Mouse (Mus musculus) layer of hippocampus, postnatal 10 days (tissue): ENCODE measurements around the gene Rnf169. TPM values are rescaled to one million over a fixed set of nuclear protein-coding genes. Genes with fewer than 3 reads are reported as not detected.
"Not testable (repeated sequence)": the region's sequence is repeated elsewhere in the genome, so short reads cannot be mapped to it uniquely, and the experiment has no call there.

ENCODE experiments used
- DNase-seq, 2 experiments: peaks; one replicate each; pipeline ENCODE4 v3.0.0; 2021; ENCODE audit warnings: low spot score in 2 of 2
- total RNA-seq, 2 experiments: library from RNA; stranded (reverse); gene quantifications; 2 replicates each; pipeline ENCODE4 v1.2.3; 2021

Gene Rnf169
- total RNA-seq, 2 experiments from 2014 or later, result 19.6 to 25.6 TPM

DNA sequence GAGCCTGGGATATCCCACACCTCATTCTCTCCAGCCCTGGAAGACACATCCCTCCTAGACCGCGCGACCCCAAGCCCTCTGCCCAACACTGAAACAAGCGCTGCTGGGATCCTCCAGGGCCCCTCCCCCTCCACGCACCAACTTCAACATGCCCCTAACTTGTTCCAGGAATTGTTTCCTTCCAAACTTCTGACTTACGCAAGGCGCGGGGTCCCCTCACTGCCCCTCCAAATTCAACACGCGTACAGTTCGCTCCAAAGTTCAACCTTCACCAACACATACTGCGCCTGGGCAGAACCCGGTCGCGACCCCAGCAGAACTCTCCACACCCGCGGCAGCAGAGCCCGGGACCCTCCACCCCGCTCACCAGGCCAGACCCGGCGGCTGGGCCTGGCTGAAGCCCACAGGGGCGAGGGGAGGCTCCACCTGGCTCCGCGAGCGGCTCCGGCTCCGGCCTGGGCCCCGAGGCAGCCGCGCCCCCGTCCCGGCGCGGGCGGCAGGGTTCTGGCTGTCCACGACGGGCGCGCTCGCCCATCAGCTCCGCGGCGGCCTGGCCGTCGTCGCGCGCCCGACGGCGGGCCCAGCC is 609 bp downstream of the Rnf169 start:
- peak; percentile 44 to 58 for DNase-seq

DNA sequence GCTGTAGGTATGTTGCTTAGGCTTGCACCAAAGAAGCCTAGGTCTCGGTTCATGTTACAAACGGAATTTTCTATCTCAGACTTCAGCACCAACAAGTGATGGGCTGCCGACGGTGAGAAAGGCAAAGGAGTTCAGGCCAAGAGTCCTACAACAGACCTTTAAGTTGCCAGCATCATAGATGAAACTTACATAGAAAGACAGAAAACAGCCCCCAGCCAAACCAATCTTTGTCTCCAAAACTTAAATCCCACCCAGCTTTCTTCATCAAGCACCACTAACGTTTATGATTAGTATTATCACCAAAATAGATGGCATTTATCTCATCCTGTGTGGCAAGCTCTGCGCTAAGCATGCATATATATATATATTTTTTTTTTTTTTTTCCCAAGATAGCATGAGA is 1.2 kb downstream of the Rnf169 start:
- no peak for DNase-seq

DNA sequence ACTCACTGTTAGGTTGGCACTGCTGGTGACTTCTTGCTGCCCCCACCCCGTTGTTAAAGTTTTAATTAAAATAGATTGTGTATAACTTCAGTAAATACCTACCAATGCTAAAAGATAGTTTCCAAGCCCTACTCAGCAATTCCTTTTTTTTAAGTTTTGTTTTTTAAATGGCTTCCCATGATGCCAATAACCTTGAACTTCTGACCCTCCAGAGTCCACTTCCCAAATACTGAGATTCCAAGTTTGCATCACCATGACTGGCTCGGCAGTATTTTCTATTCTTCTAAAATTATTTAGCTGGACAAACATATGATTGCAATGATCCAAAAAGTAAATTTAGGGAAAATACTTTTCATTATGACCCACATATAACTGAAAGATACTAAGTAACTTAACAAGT is 2.2 kb downstream of the Rnf169 start:
- DNase-seq, result no peak

DNA sequence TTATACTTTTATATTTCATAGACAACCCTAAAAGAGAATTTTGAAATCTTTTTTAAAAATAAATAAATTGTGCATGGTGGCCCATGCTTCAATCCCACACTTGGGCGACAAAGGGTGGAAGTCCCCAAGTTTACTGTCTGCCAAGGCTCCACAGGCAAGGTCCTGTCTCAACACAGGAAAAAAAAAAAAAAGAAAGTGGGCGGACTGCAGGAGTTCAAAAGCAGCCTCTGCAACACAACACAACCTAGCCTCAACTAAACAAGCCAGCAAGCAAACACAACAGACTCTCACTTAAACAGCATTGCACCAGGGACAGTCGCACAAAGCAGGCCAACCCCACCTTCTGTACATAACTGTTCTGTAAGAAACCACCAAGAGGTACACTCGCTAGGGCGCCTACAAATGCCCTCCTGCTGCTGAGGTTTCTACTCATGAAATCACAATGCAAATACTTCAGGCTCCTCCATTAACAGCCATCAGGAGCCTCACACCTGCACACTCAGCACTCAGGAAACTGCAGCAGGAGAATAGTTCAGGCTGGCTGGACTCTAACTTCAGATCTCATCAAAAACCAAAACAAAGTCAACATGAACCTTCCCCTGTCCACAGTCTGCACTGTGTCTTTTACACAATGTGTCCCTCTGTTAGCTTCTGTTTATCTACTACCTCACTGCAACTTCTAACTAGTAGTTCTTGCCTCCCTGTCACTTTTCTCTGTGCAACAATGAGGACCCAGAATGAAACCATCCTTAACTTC is 4.3 kb downstream of the Rnf169 start:
- DNase-seq, result no peak

DNA sequence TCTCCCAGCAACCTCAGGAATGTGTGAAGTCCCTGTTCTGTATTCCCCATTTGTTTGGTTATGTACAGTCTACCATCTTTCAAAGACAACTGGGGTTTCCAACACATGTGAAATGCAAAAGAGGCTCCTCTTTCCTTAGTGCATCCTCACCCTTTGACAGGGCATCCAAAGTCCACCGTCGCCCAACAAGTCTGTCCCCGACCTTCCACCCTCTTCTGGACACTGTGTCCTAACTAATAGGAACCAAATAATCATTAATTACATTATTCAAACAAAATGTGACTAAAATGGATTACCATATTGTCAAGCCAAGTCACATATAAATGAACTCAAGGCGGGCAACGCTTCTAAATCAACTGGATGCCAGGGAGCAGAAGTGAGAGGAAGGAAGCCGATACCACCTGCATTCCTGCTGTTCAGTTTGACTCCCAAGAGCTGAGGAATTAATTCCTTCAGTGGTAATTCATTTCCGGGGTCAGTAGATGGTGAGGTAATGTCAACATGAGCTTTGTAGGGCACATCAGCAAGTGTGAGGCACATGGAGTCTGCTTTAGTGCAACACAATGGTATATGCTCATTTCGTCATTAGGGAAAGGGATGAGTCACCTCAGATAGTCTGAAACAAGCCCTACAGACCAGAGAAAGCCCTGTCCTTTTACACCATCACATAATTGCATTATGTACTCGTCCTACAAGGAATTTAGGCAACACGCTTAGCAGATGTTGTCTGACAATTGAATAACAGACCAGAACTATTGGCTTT is 5.9 kb downstream of the Rnf169 start:
- DNase-seq, result no peak

DNA sequence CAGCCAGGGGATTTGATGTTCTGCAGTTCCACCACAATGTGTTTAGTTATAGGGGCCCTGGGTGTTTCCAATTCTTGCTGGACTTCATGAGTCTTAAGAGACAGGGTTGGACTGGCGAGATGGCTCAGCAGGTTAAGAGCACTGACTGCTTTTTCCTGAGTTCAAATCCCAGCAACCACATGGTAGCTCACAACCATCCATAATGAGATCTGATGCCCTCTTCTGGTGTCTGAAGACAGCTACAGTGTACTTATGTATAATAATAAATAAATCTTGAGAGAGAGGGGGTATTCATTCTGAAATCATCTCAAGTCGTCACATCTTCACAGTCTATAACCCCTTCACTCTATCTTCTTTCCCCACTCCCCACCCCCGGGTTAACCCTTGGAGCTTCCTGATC is 7.3 kb downstream of the Rnf169 start:
- peak in 1 of 2 experiments; percentile 5 for DNase-seq

DNA sequence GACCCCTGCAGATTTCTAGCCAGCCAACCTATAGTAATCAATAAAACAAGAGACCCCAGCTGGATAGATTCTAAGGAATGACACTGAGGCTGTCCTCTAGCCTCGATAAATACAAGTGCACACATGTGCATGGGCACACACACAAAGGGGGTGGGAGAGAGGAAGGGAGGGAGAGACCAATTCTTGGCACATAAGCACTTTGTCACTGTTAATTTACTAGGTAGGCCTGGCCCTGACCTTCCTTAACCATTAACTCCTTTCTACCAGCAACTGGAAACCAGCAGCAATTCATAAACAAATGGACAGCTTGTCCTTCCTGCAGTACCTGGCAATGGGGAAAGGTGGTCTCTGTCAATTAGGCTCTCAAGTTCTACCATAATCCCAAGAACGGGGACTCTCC is 8.3 kb downstream of the Rnf169 start:
- DNase-seq, result no peak

DNA sequence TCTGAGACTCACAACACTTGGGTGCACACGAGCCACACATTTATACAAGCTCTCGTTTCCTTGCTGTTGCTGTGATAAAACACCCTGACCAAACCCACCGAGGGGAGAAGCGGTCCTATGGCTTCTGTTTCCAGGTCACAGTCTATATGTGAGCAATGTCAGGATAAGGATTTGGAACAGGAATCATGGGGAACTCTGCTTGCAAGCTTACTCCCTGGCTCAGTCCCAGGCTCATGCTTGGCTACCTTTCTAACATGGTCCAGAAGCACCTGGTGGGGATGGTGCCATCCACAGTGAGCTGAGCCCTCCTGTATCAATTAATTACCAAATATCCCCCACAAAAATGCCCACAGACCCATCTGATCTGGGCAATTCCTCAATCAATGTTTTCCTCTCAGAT is 11.1 kb downstream of the Rnf169 start:
- DNase-seq, result no peak

DNA sequence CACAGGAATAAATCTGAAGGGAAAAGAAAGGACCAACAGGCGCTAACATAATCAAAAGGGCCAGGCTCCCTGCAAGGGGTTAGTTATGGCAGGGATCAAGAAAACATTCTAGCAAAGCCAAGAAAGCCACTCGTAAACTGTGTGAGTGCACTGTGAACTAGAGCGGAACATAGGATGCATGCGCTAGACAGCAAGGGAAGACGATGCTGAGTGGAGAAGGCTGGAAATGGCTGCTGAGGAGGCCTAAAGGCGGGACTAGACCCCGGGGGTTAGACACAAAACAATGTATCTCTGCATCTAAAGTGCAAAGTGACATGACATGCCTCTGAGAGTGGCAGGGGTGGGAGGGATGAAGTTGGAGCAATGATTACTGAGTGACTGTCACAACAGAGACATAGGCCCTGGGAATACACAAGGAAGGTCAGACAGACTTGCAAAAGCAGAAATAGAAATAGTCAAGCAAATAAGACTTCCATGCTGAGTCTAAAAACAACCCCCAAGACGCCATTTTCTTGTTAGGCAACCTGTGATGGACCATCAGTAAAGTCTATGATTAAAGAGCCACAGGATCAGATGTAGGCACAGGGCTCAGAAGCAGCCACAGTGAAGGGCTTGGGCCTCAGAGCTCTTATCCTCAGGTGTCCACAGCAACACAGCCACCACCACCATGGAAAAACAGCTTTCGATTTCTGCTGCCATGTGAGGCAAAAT is 14.1 kb downstream of the Rnf169 start:
- DNase-seq, result no peak

DNA sequence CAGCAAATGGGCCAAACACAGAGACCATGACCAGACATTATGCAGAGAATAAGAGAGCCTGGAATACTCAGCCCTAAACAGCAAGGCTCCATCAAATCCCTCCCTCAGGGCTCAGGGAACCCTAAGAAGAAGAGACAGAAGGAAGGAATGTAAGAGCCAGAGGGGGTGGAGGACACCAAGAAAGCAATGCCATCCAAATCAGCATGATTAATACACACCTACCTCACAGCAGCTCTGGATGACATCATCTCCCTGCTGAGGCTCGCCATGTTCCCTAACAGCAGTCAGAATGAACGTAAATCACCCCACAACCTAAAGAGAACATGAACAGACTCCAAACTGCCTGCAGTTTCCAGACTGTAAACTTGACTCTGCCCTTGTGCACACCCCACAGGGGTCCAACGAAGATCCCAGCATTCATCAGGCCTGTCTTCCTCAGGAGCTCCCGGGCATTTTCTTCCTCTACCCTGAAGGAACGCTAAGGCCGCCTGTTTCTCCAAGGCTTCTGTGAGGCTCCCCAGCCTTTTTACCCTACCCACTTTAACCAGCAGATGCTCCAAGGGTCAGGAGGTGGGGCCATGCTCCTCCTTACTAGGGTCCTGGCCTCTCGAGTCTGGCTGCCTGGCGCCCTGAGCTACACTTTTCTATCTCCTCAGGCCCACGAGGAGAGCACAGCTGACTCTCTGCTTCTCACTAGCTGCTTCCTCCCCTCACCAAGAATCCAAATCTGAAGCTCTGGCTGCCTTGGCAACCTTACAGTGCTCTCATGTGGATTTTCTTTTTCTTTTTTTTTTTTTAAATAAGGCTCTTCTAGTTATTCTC is 15.0 kb downstream of the Rnf169 start:
- DNase-seq, result no peak

DNA sequence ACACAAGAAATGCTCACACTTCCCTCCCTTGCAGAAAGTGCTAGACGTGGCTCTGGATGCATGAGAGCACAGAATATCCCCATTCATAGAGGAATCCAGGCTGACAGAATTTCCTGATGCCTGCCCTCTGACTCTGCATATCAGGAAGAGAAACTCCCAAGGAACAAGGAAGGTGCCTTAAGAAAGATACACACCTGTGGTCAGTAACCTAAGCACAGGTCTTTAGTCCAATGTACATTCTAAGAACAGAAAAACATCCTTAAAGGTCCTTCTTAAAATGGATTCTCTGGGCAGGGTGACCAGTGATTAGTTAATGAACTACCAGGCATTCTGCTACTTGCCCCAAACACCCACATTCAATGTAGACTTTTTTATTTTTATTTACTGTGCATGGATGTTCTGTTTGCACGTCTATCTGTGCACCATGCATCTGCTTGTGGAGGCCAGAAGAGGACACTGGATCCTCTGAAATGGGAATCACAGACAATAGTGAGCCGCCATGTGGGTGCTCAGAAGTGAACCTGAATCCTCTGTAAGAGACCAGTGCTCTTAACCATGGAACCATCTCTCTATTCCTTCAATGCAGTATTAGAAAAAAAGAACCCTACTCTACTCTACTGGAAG is 16.9 kb downstream of the Rnf169 start:
- DNase-seq, result no peak

DNA sequence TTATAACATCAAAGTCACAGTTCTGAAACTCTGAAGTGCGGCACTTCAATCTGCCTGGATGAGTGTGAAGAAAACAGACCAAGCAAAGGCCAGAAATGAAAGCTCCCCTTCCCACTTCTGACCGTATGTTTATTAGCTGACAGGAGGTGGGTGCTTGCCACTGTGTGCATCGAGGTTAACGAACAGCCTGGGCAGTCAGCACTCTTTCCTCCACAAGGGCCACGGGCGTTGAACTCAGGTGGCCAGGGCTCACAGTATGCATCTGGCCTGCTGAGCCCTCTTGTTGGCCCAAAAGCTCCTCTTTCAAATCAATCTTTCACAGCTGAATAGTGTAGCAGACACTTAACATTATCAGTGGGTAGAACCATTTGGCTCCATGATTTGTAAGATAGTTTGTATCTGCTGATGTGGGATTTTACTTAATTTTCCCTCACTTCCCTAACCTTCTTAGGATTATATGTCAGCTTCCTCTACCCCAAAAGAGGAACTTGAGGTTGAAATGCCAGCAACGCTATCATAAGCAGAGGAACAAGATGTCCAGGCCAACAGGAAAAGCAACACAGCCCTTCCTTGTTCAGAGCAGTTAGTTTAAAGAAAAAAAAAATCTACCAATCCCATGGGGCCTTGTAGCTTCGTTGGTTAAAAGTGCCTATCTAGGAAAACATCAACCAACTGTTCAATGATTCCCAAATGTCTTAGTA is 17.6 kb downstream of the Rnf169 start:
- DNase-seq, result no peak

DNA sequence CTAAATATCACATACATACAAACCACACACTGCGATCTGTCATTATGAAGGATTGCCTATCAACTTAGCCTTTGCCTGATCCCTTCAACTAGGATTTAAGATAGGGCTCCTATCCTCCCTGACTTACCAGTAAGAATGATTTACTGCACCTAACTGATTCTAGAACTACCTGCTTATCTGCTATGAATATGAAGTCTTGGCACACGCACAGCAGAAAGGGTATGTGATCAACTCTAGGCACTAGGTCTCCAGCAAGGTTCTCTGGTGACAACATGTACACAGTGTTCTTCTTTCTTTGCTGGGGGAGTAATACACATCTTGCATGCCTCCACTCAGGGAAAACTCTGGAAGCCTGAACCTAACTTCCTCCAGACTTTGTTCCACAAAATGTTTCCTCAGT is 18.7 kb downstream of the Rnf169 start:
- no peak for DNase-seq

DNA sequence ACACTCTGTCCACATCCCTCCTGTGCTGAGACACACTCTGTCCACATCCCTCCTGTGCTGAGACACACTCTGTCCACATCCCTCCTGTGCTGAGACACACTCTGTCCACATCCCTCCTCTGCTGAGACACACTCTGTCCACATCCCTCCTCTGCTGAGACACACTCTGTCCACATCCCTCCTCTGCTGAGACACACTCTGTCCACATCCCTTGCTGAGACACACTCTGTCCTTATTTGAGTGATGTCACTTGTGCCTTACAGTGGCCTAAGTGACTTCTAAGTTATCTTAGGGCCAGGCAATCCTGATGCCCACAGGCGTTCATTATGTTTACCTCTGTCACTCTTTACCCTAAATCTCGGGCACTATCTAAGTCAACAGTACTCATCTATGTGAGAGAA is 19.7 kb downstream of the Rnf169 start:
- not testable (repeated sequence) for DNase-seq

DNA sequence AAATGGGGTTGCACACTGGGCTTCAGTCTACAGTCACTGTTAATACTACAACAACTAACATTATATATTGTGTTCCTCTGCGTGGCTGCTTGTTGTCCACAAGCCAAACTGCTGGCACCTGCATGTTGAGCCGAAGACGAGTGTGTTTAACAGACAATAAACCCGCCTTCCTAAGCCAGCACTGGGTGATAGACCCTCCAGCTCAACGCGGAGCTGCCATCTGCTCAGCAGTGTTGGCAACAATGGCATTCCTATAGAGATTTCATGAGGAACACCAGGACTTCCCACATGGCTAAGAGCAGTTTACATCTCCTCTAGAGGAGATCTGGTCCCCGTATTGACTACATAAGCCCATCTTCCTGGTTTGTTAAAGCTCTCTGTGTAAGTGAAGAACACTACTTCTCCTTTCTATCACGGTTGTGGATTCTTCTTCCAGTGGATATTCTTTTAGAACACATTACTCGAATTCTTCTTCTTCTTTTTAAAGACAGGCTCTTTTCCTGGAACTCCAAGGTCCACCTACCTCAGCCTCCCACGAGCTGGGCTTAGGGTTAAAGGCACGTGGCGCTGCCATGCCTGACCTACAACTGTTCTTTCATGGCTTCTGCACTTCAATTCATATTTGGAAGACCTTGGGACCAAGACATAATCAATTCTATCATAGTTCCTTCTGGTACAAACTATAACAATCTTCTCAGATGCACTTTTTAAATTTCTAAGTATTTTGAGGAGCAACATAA is 22.9 kb downstream of the Rnf169 start:
- DNase-seq, result no peak

DNA sequence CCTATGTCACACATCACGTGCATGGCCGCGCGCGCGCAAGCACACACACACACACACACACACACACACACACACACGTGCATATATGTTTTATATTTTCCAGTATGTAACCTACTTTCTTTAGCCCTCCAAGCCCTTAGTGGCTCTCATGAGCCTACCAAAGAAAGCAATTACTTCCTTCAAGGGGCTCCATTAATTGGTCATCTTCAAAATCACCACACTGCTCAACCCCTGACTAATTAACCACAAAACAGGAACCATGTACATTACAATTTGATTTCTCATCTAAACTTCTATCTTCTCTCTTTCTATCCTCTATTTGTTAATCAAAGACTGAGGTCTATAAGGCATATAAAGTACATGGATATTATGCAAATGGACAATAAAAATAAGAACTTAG is 24.2 kb downstream of the Rnf169 start:
- DNase-seq, result no peak

DNA sequence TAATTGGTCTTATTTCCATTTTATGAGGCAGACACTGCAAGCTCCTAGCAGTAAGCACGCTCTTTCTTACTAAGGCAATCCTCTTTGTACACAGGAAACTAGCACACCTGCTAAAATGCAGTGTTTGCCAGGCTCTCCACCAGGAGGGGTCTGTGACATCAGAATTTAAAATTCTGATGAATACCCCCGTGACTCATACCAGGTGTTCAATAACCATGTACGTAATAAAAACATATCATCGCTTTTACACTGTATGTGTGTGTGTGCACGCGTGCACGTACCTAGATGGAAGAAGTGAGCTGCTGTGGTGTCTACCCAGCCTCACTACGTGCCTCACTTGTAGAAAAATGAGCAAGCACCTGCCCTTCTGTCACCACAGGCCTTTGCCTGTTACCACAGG is 26.0 kb downstream of the Rnf169 start:
- no peak for DNase-seq

DNA sequence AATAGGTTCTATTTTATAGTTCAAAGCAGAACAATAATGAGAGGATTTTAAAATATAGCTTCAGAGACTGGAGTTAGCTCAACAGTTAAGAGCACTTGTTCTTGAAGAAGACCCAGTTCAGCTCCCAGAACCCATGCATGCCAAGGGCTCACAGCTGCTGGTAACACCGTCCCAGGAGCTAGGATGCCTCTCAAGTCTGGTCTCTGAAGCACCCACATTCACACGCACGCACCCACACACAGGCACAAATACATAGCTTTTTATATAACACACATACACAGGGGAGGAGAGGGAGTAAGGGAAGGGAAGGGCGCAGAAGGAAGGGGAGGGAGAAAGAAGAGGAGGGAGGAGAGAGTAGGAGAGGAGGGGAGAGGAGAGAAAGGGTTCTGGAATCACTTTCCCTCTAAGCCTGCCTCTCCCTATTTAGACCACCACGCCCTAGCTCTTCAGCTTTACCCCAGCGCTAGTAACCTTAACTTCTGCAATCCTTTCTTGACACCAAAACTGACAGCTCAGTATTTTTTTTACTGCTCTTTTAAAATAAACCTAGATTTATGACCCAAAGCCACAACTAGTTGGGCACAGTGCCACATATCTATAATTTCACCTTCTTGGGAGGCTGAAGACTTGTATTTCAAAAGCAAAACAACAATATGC is 26.7 kb downstream of the Rnf169 start:
- DNase-seq, result no peak

DNA sequence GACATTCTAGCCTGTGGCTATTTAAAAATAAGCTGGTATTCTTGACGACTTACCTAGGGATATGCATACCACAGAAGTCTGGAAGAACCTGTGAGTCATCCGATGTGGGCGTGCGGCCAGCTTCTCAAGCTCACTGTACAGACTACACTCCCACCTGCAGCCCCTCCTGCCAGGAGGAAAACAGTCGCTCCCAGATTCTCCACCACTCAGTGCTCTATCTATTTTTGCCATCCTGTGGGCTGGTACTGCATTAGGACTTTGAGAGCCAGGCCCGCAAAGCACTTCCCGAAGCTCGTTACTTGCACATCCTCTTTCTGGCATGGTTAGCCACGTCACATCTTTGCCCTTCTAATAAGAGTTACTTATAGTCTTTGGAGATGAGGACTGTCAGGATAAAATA is 32.9 kb downstream of the Rnf169 start:
- peak in 1 of 2 experiments; percentile 43 for DNase-seq
